Comparison of ENCODE assay signal across 8 mouse cellular contexts in the genomic region with DNA sequence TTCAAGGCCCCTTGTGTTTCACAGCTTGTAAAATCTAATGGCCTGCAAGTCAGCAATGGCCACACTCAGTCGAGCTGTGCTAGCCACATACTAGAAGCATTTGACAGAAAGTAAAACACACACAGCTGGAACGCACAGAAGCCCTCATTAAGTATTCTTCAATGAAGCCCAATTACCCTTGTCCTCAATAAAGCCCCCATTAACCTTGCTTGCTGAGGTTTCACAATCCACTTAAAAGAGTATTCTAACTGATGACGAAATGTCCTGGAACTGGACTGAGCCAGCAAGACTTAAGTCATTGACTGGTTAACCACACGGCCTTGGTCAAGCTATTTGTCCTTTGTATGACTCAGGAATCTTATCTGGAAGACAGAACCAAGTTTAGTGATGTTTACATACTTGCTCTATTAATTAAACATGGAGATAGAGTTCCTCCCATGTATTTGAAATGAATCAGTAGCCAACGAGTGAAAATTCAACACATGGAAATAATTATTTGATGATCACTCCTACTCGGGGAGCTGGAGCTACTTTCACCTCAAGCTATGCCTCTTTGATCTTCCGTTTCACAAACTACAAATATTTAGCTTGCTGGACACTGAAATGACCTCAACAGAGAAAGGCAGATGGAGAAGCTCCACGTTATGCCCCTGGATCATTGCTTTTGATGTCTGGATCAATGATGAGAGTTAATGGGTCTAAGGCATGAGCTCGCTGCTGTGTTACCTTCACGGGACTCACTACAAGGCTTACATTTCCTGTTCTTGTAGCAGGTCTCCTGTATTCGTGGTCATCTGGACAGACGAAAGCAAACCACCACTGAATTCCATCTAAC.
A peak's percentile ranks its signal among the peaks of the same experiment; 100 is the strongest.
DNase-seq lines count a peak whose midpoint lies in the region; ATAC-seq lines count a peak whose summit lies in the region.

No protein-coding gene starts in this region.

- peak; percentile 54 for ATAC-seq in CD4-positive, CD25-positive, alpha-beta regulatory T cell, adult 4 months
- peak; percentile 89 for ATAC-seq in granulocyte monocyte progenitor cell, adult 5-6 weeks (replicated peaks; ENCODE audit: poor library complexity, severe bottlenecking)

- DNase-seq in embryo, embryonic 10.5 days (ENCODE audit: low spot score): peak; percentile 39
- DNase-seq in embryo, embryonic 9.5 days (ENCODE audit: extremely low spot score): no peak
- peak; percentile 75 for DNase-seq in lung, postnatal 25 days (ENCODE audit: low spot score)
- DNase-seq in testis, postnatal 14 days (ENCODE audit: low spot score): no peak
- DNase-seq in heart, adult 8-10 months (ENCODE audit: low spot score): no peak
- DNase-seq in layer of hippocampus, adult 11-12 months (ENCODE audit: low spot score): no peak

Comparison
In these comparisons a context has a peak if more than half of its experiments do, and no peak if none do; other contexts are left out.
1. DNase-seq: peak in embryo, embryonic 10.5 days (single experiment) and lung, postnatal 25 days (single experiment); none in embryo, embryonic 9.5 days (single experiment), testis, postnatal 14 days (single experiment), heart, adult 8-10 months (single experiment) and layer of hippocampus, adult 11-12 months (single experiment).